Mouse (Mus musculus): Measurements from ENCODE around the gene Med27. TPM values are rescaled to one million over a fixed set of nuclear protein-coding genes. Genes with fewer than 3 reads are reported as not detected.

Gene Med27
- polyA plus RNA-seq, 1 experiment from 2014 or later: 40.6 TPM

DNA sequence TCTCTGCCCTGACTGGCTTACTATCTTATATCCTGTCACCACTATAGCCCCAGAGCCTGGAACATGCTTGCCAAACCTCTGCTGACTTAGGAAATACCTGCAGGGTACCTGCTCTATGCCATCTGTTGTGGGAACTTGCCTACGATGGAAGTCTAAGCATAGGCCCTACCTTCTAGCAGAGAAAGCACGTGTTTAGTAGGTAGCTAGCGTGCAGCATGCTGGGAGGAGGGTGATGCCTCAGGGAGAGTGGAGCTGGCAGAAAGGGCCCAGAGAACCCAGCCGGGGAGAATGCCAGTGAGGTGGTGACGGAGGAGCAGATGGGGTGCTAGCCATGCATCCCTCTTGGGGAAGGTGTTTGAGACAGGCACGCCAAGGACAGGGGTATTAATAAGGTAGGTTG, 89.8 kb downstream of the Med27 start:
- no peak for ATAC-seq (replicated peaks; ENCODE audit: insufficient number of reproducible peaks, low FRiP score, low TSS enrichment)

DNA sequence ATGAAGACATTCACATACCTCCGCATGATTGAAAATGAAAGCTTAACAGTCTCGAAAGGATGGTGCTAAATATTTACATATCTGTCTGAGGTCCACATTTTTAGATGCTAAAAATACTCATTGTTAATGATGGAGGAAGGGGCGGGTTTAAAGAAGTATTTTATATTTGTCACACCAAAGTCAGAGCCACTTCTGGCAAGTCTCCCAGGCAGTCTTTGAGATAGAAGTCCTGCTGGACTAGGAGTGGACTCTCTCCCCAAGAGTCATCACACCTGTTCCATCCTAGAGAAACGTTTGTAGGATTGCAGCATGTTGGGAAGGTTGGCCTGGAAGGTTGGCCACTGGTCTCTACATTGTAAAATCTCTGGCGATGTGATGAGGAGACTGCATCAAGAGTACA, 90.5 kb downstream of the Med27 start:
- Histone ChIP-seq H3K4me1 (ENCODE audit: control insufficient read depth, insufficient read depth, low read length) (peaks cover 25% of the 10 kb centered on the region), H3K4me3 (ENCODE audit: low read depth, low read length) (no peak overlapping the region), H3K4me2 (no peak overlapping the region), H3K36me3 (ENCODE audit: control insufficient read depth, insufficient read depth, low read length) (no peaks in the 10 kb centered on the region), H3K27ac (ENCODE audit: low read depth, low read length) (no peak overlapping the region), H3K27me3 (ENCODE audit: control insufficient read depth, insufficient read depth, low read length) (no peaks in the 10 kb centered on the region), H3K9ac (ENCODE audit: low read depth, low read length) (no peak overlapping the region), H3K9me3 (replicated peaks; ENCODE audit: control insufficient read depth, low read length) (no peaks in the 10 kb centered on the region)
- ATAC-seq (replicated peaks; ENCODE audit: insufficient number of reproducible peaks, low FRiP score, low TSS enrichment): no peak
- 83% methylated on average over 5 of the region's 5 CpGs for WGBS (ENCODE audit: insufficient replicate concordance)

More for the DNA sequence above, 89.8 kb downstream of the Med27 start:
- Histone ChIP-seq H3K36me3 (ENCODE audit: control insufficient read depth, insufficient read depth, low read length) (no peaks in the 10 kb centered on the region), H3K4me1 (ENCODE audit: control insufficient read depth, insufficient read depth, low read length) (peaks cover 27% of the 10 kb centered on the region), H3K27ac (ENCODE audit: low read depth, low read length) (no peak overlapping the region), H3K9ac (ENCODE audit: low read depth, low read length) (no peak overlapping the region), H3K9me3 (replicated peaks; ENCODE audit: control insufficient read depth, low read length) (no peaks in the 10 kb centered on the region), H3K4me2 (no peak overlapping the region), H3K27me3 (ENCODE audit: control insufficient read depth, insufficient read depth, low read length) (no peaks in the 10 kb centered on the region), H3K4me3 (ENCODE audit: low read depth, low read length) (no peak overlapping the region)
- WGBS (ENCODE audit: insufficient replicate concordance): 77% methylated on average over 6 of the region's 6 CpGs

DNA sequence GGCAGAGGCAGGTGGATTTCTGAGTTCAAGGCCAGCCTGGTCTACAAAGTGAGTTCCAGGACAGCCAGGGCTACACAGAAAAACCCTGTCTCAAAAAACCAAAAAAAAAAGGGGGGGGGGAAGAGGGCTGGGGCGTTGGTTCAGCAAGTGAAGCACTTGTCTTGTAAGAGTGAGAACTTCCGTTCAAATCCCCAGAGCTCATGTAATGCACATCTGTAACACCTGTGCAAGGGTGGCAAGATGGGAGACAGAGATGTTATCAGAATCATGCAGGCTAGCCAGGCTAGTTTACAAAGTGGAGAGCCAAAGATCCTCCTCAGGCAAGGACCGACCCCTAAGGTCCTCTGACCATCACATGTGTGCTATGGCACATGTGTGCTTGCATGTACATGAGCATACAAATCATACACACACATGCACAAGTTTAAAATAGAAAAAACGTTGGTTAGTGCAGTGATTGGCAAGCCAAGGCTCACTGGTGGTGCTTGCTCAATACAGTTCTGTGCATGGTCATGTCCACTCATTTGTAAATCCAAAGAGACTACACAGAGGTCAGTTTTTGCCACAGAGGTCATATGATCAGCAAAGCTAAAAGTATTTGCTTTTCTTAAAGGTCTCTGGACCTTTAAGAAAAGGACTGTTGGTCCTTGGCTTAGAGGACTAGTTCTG, 91.4 kb downstream of the Med27 start:
- H3K27ac ChIP-seq (ENCODE audit: low read depth, low read length): no peak overlapping the region
- H3K27me3 ChIP-seq (ENCODE audit: control insufficient read depth, insufficient read depth, low read length): no peaks in the 10 kb centered on the region
- no peak overlapping the region for H3K9ac ChIP-seq (ENCODE audit: low read depth, low read length)
- H3K4me1 ChIP-seq (ENCODE audit: control insufficient read depth, insufficient read depth, low read length): peaks cover 19% of the 10 kb centered on the region
- WGBS (ENCODE audit: insufficient replicate concordance): 81% methylated on average over 4 of the region's 4 CpGs
- H3K4me2 ChIP-seq: no peak overlapping the region
- no peaks in the 10 kb centered on the region for H3K36me3 ChIP-seq (ENCODE audit: control insufficient read depth, insufficient read depth, low read length)
- ATAC-seq (replicated peaks; ENCODE audit: insufficient number of reproducible peaks, low FRiP score, low TSS enrichment): no peak
- H3K9me3 ChIP-seq (replicated peaks; ENCODE audit: control insufficient read depth, low read length): no peaks in the 10 kb centered on the region
- no peak overlapping the region for H3K4me3 ChIP-seq (ENCODE audit: low read depth, low read length)

DNA sequence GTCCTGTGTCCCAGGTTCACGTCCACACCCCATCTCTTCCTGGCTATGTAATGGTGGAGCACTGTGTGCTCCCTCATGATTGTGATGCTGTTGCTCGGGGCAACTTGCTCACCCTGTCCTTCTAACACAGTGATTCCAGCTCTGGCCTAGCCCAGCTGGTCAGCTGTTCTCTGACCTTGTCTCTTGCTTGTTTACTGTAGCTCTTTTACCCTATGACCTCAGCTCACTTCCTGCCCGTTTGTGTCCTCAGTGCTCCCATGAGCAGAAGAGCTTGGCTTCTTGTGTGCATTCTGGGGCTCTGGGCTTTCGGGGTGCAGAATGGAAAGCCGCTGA, 91.9 kb downstream of the Med27 start:
- Histone ChIP-seq H3K27ac (ENCODE audit: low read depth, low read length) (no peak overlapping the region), H3K4me3 (ENCODE audit: low read depth, low read length) (no peak overlapping the region), H3K9ac (ENCODE audit: low read depth, low read length) (no peak overlapping the region), H3K9me3 (replicated peaks; ENCODE audit: control insufficient read depth, low read length) (no peaks in the 10 kb centered on the region), H3K4me1 (ENCODE audit: control insufficient read depth, insufficient read depth, low read length) (peaks cover 19% of the 10 kb centered on the region), H3K27me3 (ENCODE audit: control insufficient read depth, insufficient read depth, low read length) (no peaks in the 10 kb centered on the region), H3K4me2 (no peak overlapping the region), H3K36me3 (ENCODE audit: control insufficient read depth, insufficient read depth, low read length) (no peaks in the 10 kb centered on the region)
- no peak for ATAC-seq (replicated peaks; ENCODE audit: insufficient number of reproducible peaks, low FRiP score, low TSS enrichment)
- 59% methylated on average over 5 of the region's 5 CpGs for WGBS (ENCODE audit: insufficient replicate concordance)

DNA sequence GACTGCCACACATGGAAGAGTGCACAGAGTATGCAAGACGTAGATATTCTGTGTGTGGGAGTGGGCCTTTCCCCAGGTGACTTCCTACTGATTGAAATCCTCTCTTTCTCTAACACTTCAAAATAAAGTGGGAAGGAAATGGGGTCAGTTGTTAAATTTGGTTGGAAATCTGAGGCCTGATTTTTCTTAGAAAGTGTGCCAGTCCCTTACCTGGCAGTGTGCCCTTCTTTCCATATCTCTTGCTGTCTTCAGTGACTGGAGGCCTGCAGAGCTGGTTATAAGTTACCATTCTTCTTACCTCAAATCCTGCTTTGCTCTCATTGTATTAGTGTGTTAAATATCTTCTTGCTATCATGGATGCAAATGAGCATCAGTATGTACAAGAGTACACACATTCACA, 92.4 kb downstream of the Med27 start:
- H3K27ac ChIP-seq (ENCODE audit: low read depth, low read length): no peak overlapping the region

DNA sequence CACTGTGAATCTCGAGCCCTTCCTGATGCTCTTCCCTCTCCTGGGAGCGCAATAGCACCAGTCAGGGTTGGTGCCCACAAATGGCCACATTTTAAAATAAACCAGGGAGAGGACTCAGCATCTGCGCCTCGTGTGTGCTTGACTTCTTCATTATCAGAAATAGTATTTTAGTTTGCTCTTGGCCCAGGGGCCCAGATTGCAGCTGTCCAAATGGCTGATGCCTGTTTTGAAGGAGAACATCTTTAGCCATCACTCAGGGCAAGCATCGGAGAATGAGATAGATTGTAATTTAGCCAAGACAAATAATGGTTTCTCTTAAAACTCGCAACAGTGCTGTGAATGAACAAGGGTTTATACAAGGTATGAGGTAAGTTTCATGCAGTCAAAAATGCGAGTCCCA, 92.8 kb downstream of the Med27 start:
- Histone ChIP-seq H3K4me2 (no peak overlapping the region), H3K4me1 (ENCODE audit: control insufficient read depth, insufficient read depth, low read length) (peaks cover 19% of the 10 kb centered on the region), H3K27ac (ENCODE audit: low read depth, low read length) (no peak overlapping the region), H3K36me3 (ENCODE audit: control insufficient read depth, insufficient read depth, low read length) (no peaks in the 10 kb centered on the region), H3K4me3 (ENCODE audit: low read depth, low read length) (no peak overlapping the region), H3K27me3 (ENCODE audit: control insufficient read depth, insufficient read depth, low read length) (no peaks in the 10 kb centered on the region), H3K9ac (ENCODE audit: low read depth, low read length) (no peak overlapping the region), H3K9me3 (replicated peaks; ENCODE audit: control insufficient read depth, low read length) (no peaks in the 10 kb centered on the region)
- ATAC-seq (replicated peaks; ENCODE audit: insufficient number of reproducible peaks, low FRiP score, low TSS enrichment): no peak
- WGBS (ENCODE audit: insufficient replicate concordance): 67% methylated on average over 7 of the region's 7 CpGs

More for the DNA sequence above, 92.4 kb downstream of the Med27 start:
- H3K27me3 ChIP-seq (ENCODE audit: control insufficient read depth, insufficient read depth, low read length): no peaks in the 10 kb centered on the region
- H3K36me3 ChIP-seq (ENCODE audit: control insufficient read depth, insufficient read depth, low read length): no peaks in the 10 kb centered on the region
- no peak overlapping the region for H3K4me3 ChIP-seq (ENCODE audit: low read depth, low read length)
- H3K4me1 ChIP-seq (ENCODE audit: control insufficient read depth, insufficient read depth, low read length): peaks cover 19% of the 10 kb centered on the region
- 44% methylated on average over 1 of the region's 1 CpGs for WGBS (ENCODE audit: insufficient replicate concordance)
- no peaks in the 10 kb centered on the region for H3K9me3 ChIP-seq (replicated peaks; ENCODE audit: control insufficient read depth, low read length)
- no peak overlapping the region for H3K9ac ChIP-seq (ENCODE audit: low read depth, low read length)
- no peak for ATAC-seq (replicated peaks; ENCODE audit: insufficient number of reproducible peaks, low FRiP score, low TSS enrichment)
- no peak overlapping the region for H3K4me2 ChIP-seq

DNA sequence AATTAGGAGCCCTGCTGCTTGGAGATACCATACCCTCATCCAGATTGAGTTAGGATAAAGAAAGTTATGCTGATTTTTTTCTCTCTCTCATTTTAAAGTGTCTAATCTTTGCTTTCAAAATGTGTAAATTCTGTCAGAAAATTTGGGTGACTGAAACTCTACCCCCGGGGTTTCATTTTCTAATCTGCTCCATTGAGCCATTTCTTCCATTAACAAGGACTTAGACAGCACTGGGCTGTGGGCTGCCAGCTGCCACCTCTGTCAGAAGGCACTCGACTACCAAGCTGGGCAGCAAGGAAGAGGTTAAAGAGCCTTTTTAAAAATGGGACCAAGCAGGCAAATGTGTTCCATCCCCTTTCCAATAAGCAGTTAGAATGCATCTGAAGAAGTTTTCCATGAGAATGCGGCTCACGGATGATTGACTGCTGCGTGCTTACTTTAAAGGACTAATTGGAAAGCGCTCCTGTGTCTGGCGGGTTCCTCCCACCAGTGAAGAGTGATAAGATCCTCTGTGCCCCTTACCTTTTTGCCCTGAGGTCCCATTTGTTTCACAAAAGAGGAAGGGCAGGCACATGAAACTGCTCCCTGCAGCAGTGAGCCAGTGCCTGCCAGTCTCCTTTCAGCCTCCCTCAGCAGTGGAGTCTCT, 93.4 kb downstream of the Med27 start:
- WGBS (ENCODE audit: insufficient replicate concordance): 58% methylated on average over 7 of the region's 7 CpGs
- H3K4me1 ChIP-seq (ENCODE audit: control insufficient read depth, insufficient read depth, low read length): peaks cover 19% of the 10 kb centered on the region
- no peaks in the 10 kb centered on the region for H3K9me3 ChIP-seq (replicated peaks; ENCODE audit: control insufficient read depth, low read length)
- no peak overlapping the region for H3K4me2 ChIP-seq
- H3K36me3 ChIP-seq (ENCODE audit: control insufficient read depth, insufficient read depth, low read length): no peaks in the 10 kb centered on the region
- H3K4me3 ChIP-seq (ENCODE audit: low read depth, low read length): no peak overlapping the region
- H3K9ac ChIP-seq (ENCODE audit: low read depth, low read length): no peak overlapping the region
- H3K27ac ChIP-seq (ENCODE audit: low read depth, low read length): no peak overlapping the region
- H3K27me3 ChIP-seq (ENCODE audit: control insufficient read depth, insufficient read depth, low read length): no peaks in the 10 kb centered on the region
- no peak for ATAC-seq (replicated peaks; ENCODE audit: insufficient number of reproducible peaks, low FRiP score, low TSS enrichment)

DNA sequence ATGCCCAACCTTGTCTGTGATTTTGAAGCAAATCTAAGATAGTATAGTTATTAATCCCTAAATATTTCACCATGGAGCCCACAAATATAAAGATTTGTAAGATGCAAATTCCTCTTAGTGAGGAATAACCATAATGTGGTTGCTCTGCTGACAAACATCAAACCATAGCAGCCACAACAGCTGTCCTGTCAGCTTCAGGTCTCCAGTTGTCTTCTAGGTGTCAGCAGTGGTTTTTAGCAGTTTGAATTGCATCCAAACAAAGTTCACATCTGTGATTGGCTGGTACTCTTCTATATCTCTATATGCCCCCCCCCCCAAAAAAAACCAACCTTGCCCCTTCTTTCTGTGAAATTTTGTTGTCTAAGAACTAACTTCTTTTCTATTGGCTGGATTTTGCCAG, 95.7 kb downstream of the Med27 start:
- peaks cover 24% of the 10 kb centered on the region for H3K4me1 ChIP-seq (ENCODE audit: control insufficient read depth, insufficient read depth, low read length)
- H3K27me3 ChIP-seq (ENCODE audit: control insufficient read depth, insufficient read depth, low read length): no peaks in the 10 kb centered on the region
- no peak overlapping the region for H3K9ac ChIP-seq (ENCODE audit: low read depth, low read length)
- ATAC-seq (replicated peaks; ENCODE audit: insufficient number of reproducible peaks, low FRiP score, low TSS enrichment): no peak
- no peak overlapping the region for H3K27ac ChIP-seq (ENCODE audit: low read depth, low read length)
- no peak overlapping the region for H3K4me2 ChIP-seq
- H3K4me3 ChIP-seq (ENCODE audit: low read depth, low read length): no peak overlapping the region
- H3K9me3 ChIP-seq (replicated peaks; ENCODE audit: control insufficient read depth, low read length): no peaks in the 10 kb centered on the region
- no peaks in the 10 kb centered on the region for H3K36me3 ChIP-seq (ENCODE audit: control insufficient read depth, insufficient read depth, low read length)

DNA sequence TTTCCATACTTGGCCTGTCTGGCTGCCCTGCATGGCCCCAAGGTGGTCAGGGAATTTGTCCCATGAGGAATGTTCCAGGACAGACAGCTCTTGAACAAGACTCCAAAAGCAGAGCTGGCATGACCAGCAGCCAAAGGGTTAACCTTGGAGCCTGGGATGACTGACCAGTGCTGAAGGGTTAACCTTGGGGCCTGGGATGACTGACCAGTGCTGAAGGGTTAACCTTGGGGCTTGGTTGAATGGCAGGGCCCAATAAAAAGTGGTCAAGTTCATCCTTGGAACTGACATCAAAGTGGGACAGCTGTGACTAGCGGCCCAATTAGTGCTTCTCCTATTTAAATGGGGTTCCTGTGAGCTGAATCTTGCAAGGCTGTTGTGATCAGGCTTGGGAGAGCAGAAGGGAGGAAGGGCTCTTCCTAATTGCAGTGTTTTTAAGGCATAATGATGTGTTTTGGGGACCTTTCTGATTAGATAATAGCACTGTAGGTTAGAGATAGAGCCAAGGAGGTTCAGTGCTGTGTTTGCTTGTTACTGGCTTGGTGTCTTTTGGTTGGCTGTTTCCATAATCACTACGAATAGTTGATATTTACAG, 97.1 kb downstream of the Med27 start:
- Histone ChIP-seq H3K4me3 (ENCODE audit: low read depth, low read length) (no peak overlapping the region), H3K27me3 (ENCODE audit: control insufficient read depth, insufficient read depth, low read length) (no peaks in the 10 kb centered on the region), H3K9me3 (replicated peaks; ENCODE audit: control insufficient read depth, low read length) (no peaks in the 10 kb centered on the region), H3K27ac (ENCODE audit: low read depth, low read length) (no peak overlapping the region), H3K4me2 (no peak overlapping the region), H3K4me1 (ENCODE audit: control insufficient read depth, insufficient read depth, low read length) (peaks cover 17% of the 10 kb centered on the region), H3K9ac (ENCODE audit: low read depth, low read length) (no peak overlapping the region), H3K36me3 (ENCODE audit: control insufficient read depth, insufficient read depth, low read length) (no peaks in the 10 kb centered on the region)
- WGBS (ENCODE audit: insufficient replicate concordance): 88% methylated on average over 2 of the region's 2 CpGs
- no peak for ATAC-seq (replicated peaks; ENCODE audit: insufficient number of reproducible peaks, low FRiP score, low TSS enrichment)

All from heart, embryonic 11.5 days (tissue).